Mouse (Mus musculus) large intestine, adult 2 months (tissue): Measurements from ENCODE around the gene Cpb1. TPM values are rescaled to one million over a fixed set of nuclear protein-coding genes. Genes with fewer than 3 reads are reported as not detected.
A peak's percentile ranks its signal among the peaks of the same experiment; 100 is the strongest.

Source experiments
- DNase-seq: peaks from one replicate; pipeline ENCODE4 v3.0.0-alpha.2; 2012; ENCODE audit warnings: low read depth, low spot score
- WGBS: fragments of 180-500 bp; shearing (Covaris S2); methylation state at CpG from one replicate; pipeline ENCODE4 v1.1.7; 2018; 5-methylcytosine and 5-hydroxymethylcytosine counted together
- polyA plus RNA-seq: library from polyadenylated mRNA; depleted of rRNA; stranded (reverse); fragments of >200 nt; gene quantifications from 2 replicates; pipeline ENCODE4 v1.2.3, GENCODE M21; 2012; rRNA removed

Gene Cpb1
- polyA plus RNA-seq = 0.14 TPM in 2 replicates

DNA sequence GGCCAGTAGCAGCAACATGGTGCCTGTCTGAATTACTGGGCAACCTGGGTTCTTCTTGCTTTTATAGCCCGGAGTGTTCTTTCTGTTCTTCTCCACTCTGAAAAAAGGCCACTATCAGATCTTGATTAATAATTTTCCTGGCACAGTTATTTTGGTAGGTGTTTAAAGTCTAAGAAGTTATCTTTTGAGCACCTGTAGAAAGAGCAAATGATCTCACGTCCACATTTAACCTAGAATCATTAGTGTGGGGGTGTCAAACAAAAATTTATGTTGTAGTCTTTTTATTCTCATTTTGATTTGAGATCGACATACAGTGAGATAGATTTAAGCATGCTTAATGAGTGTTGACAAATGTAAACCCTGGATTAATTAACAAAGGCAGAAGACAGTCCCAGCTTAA lies at the start of gene Cpb1:
Gene Cpb1, minus strand, starts transcription at position 101 of the 400 bp plus-strand sequence.
- 90% methylated on average over 3 of the region's 3 CpGs for WGBS
- DNase-seq = no peak

DNA sequence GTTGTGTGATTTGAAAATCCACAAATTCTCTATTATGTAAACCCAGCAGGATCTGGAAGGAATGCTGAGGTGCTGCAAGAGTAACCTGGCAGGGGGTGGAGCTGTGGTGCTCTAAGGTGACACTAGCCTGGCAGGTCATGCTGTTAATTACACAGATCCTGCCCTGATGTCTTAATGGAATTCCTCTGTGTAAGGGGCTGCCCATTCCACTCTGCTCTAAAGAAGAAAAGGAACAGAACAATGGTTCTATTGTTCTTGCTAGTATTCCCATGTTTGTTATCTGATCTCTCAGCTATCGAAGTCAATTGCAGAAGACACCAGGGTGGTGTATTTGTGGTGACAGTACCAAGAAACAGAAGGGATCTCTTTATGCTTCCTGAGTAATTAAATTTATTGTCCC lies 41.7 kb upstream of the Cpb1 start:
- no peak for DNase-seq
- 19% methylated on average over 1 of the region's 1 CpGs for WGBS

DNA sequence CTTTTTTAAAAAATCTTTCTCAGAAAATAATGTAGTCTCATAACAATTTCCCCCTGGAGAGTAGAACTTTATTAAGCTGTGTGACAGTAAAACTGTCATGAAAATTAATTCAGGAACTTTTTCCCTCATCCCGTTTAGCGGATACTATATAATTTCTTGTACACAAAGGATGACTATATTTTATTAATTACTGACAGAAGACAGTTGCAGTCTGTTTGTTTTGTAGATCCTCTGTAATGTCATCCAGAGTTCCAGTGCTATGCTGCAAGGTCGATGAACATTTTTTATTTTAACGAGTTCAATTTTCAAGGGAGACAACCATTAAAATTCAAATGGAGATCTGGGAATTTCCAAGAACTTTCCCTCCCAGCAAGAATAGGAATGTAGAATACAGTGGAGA lies 33.6 kb upstream of the Cpb1 start:
- no peak for DNase-seq
- 47% methylated on average over 4 of the region's 4 CpGs for WGBS

DNA sequence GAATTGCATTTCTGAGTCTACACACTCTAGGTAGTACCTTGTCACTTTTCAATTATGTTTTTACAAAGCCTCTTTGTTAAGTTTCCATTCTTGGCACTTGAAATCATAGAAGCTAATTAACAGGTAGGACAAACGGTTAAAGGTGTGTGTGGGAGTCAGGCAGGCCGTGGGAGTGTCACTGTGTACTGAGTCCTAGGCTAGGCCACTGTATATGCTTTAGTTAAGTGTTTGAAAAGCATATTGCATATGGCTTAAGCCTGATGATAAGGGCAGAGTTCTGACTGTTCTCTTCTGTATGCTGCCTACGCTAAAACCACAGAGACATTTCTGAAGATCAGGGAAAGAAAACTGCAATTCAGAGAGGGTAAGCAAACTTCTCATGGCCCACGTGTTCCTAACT lies 31.7 kb upstream of the Cpb1 start:
- 34% methylated on average over 4 of the region's 4 CpGs for WGBS
- DNase-seq = no peak

DNA sequence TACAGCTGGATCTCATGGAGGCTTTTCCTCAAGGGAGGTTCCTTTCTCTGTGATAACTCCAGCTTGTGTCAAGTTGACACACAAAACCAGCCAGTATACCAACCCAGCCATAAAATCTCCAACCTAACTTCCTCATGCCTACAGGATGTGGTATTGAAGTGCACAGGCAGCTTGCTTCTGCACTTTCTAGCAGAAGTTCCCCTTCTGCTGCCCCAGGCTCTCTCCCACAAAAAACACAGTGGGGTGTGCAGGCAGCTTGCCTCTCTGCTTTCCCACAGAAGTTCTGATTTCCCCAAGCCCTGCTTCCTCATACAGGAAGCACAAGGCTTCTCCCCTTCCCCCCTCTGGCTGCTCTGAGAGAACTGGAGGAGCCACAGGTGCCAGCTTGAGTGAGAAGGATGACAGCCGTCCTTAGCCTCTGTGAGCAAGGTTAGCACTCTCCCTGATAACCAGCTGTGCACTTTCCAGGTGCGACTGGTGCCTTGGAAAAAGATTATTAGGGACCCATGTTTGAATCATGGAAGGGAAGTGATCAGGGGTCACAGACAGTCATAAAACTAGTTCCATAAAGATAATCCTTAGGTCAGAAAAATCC lies 29.3 kb upstream of the Cpb1 start:
- WGBS = 11% methylated on average over 2 of the region's 2 CpGs
- DNase-seq = no peak

DNA sequence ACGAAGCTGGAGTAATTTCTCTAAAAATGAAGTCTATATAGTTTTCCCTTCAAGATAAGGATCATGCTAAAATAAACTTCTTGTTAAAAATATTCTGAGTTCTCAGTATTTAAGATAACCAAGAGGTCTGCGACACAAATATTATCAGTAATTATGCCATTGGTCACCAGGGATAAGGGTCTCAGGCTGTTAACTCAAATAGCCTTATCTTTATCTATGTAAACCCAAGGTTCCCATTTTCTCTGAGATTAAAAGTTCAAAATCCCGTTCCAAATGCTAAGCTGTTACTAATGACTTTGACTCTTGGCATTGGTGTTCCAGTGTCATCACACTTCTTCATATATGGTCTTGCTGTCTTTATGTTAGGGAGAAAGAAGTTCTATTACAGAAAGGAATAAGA lies 20.0 kb upstream of the Cpb1 start:
- no peak for DNase-seq
- WGBS = 81% methylated on average over 3 of the region's 3 CpGs

DNA sequence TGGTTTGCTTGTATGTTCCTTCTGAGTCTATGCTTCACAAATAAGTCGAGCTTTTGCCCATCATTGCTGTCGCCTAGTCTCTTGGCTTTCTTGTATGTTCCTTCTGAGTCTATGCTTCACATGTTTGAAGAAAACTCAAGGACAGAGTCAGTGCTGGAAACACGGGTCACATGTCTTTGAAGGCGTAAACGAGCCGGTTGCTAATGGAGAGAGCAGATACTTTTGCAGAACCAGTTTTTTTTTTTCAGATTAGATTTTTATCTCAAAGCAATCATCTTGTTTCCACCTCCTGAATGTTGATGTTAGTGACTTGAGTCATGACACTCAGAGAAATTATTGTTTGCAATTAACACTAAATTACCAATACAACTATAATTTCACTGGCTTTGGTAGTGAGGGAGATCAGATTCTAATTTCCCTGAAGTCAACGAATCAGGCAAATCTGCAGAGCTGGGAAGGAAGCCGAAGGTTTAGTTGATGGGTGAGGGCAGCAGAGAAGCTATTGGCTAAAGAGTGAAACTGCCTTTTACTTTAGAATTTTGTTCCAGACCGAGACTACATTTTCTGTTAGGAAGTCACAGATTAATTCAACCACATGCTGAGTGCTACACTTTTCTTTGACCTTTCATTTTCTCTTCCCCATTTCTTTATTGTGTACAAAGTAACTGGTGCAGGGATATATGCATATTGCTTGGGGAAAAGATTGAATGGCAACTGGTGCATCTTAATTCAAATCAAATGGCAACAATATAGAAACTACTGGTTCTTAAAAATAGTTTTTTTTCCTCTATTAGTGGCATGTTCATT lies 19.2 kb upstream of the Cpb1 start:
- DNase-seq = no peak
- WGBS = 80% methylated on average over 9 of the region's 9 CpGs

DNA sequence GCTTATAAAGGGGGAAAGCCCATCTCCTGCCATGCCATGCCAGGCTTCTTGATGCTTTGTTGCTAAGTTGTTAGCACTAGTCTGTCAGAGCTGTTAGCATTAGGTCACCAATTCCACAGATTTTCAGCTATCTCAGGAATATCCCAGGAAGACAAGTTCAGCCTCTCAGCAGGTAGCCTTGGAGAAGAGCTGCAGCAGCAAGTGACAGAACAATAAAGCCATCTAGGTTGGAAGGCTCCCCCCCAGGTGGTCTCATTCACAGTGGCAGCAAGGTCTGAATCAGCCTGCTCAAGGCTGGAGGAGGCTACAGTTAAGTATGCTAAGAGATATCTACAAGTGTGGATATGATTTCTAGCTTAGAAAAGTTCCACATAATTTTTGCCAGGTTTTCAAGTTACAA lies 15.8 kb upstream of the Cpb1 start:
- no peak for DNase-seq

DNA sequence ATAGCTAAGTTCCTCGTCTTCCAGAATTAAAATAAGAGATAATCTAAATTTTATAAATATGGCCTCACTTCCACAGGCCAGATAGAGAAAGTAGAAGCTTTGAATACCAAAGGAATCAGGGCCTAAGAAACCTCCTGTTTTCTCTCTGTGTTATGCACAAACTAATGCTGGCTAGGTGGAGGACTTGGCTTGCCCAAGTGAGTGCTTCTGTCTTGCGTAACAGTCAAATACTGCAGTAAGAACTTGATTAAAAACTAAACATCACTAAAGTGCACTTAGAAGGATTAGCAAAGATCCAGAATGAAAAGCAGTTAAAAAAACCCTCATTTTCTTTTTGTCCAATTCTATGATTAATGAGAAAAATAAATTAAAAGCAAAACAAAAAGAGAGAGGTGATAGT lies 13.2 kb upstream of the Cpb1 start:
- 80% methylated on average over 2 of the region's 2 CpGs for WGBS
- no peak for DNase-seq

DNA sequence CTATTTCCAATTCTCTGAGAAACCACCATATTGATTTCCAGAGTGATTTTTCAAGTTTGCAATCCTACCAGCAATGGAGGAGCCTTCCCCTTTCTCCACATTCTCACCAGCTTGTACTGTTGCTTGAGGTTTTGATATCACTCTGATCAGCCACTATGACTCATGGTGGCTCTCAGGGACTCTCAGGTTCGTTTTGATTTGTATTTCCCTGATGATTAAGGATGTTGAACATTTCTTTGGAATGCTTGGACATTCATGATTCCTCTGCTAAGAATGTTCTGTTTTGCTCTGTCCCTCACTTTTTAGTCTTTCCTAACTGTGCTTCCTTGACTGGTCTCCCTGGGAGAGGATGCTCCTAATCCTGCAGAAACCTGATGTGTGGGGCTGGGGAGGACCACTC lies 6.3 kb upstream of the Cpb1 start:
- 33% methylated on average over 1 of the region's 1 CpGs for WGBS

DNA sequence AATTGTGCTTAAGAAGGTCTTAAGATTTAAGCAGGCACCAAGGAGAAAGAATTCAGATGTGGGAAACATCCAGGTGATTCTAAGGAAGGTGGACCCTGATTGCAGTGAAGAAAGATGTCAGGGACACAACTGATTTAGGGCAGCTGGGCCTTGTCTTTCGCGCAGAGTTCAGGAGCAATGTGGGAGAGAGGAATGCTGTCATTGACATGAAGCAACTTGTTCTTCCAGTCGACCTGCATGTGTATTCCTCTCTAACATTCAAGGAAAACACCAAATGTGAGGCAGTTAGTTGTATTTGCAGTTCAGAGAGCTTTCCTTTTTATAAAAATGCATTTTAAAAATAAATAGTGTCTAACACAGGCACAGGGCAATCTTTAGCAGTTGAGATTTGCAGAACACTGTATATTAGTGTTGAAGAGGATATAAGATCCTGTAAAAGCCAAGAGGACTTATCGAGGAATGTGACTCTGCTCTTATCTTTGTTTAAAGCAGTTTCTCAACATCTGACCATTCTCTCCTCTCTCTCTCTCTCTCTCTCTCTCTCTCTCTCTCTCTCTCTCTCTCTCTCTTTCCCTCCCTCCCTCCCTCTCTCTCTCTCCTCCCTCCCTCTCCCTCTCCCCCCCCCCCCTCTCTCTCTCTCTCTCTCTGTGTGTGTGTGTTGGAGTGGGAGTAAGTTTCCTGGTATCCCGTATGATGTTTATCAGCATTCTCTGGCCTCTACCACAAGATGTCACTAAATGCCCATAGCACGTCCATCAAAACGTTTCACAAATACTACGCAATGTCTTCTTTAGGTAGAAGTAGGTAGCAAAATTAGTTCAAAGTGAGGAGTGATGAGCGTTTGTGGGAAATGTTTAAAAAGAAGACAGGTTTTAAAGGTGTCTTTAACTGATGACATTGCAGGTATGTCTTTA lies 20.7 kb downstream of the Cpb1 start:
- WGBS = 33% methylated on average over 9 of the region's 9 CpGs
- peak; percentile 7 for DNase-seq

More for the DNA sequence above, 6.3 kb upstream of the Cpb1 start:
- no peak for DNase-seq

DNA sequence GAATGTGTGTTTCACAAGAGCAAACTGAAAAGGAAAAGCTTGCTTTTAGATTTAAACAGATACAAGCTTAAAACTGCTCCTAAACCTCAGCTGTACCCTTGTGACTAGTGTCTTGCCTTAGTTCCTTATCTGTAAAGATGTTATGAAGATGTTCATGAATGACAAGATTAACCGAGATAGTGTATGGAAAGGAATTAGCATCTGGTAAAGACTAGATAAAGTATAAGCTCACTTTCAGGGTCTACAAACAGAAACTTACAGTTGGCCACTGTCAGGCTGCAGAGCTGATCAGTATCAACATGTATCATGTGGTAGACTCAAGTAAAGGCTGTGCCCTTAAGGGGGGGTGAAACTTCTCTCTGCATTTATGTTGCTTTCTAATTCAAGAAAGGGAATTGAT lies 31.6 kb downstream of the Cpb1 start:
- WGBS = 76% methylated on average over 1 of the region's 1 CpGs
- DNase-seq = no peak

DNA sequence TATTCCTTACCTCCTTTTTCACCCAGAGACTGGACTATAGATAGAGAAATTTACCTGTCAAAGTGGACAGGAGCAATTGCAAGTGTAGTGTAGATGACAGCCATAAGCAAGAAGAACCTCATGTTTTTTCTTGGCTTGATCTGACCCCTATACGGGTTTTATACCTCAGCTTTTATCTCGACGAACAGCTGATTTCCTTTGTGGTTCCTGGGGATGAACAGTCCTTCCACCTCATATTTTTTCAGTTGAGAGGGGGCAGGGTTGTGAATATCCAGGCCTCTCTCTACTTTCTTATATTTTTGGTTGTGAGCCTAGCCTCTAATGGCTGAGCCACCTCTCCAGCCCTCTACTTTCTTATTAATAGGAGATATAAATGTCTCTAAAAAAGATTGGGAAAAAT lies 33.5 kb downstream of the Cpb1 start, which contains the start of gene Cpa3:
Gene Cpa3, minus strand, starts transcription at position 132 of the 400 bp plus-strand sequence.
- DNase-seq = no peak
- WGBS = 72% methylated on average over 3 of the region's 3 CpGs

DNA sequence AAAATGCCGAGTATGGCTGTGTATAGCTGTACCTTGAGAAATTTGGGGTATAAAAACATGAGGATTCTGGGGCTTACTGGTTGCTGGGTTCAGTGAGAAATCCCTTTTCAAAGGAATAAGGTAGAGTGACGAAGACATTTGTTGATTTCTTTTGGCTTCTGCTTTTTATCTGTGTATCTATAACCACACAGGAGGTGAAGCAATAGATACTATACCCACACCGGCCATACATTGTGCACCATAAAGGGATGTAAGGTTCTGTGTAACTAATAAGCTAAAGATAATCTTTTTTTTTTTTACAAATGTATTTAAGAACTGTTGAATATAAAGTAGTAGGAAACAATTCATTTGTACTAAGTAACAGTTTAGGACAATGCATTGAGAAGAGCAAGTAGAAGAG lies 35.8 kb downstream of the Cpb1 start:
- DNase-seq = no peak
- 77% methylated on average over 3 of the region's 3 CpGs for WGBS

DNA sequence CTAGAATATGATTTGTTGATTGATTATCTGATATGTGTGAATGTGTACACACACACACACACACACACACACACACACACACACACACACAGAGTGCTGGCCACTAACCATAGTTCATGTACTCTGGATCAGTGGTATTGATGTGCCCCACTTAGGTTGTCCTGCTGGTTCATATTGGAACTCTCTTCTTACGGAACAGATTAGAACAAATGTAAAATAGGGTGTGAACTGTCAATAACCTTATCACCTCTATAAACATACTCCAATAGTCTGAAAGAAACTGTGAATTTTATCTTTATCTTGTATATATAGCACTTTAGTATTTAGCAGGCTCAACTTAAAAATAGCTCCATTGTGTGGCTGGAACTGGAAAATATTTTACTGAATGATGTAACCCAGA lies 38.6 kb downstream of the Cpb1 start:
- DNase-seq = no peak
- WGBS = 26% methylated on average over 1 of the region's 1 CpGs

DNA sequence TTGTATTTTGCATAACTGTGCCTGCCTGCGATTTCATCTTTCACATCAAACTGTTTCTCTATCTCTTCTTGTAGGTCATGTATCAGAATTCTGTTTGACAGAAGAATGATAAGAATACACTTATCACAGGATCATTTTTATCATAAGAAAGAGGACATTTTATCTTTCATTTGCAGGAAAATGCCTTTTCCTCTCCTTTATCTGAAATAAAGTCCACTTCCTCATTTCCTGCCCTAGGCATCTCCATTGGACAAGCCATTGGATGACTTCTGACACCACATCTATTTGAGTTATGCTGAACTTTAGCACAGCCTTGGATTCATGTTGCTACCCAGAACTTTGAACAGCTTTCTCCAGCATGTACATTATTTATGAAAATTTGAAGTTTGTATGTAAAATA lies 46.5 kb downstream of the Cpb1 start:
- WGBS = 84% methylated on average over 1 of the region's 1 CpGs
- no peak for DNase-seq

DNA sequence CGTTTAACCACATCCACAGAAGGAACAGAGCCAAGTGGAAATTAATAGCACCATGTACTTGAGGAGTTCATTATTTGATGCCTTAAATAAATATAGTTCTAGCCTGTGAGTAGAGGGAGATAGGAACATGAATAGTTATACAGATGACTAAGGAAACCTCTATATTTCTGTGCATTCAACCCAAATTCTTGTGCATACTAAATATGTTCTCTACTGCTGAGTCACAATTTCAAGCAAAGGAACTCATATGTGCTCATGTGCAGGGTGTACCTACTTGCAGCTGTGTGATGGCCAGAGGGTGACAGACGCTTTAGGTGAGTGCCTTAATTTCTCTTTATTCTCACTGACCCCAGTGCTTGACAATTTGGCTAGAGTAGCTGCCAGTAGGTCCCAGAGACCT lies 50.1 kb downstream of the Cpb1 start:
- WGBS = 72% methylated on average over 2 of the region's 2 CpGs
- DNase-seq = no peak

DNA sequence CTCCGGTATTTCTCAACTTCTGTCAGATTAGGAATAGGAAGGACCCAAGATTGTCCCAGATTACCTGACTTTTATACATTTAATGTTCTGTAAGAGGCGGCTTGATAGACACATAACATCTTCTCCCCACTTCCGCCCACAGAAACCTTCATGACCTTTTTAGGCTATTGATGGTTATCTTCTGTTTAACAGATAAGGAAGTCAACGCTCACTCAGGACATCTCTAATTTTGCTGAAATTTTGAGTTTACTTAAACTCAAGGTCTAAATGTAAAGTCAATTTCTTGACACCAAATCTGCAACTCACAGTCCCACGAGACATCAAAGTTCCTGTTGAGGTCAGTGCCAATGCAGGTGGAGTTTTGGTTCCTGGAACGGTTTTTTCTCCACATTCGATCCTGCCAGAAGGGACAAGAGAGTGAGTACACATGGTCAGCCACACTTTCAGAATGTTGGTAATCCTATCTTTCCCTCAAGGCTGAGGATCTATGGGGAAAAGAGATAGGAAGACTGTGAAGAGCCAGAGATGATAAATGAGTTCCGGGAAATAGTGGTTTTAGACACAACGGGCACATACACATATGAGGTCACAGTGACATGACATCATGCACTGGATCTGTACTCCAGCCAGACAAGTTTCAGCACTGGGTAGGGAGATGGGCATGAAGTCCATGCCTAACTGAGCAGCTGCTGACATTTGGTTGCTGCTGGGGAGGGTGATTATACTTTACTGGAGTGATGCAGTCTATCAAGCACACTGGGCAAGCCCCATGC lies 52.4 kb downstream of the Cpb1 start:
- DNase-seq = no peak
- WGBS = 76% methylated on average over 9 of the region's 9 CpGs

DNA sequence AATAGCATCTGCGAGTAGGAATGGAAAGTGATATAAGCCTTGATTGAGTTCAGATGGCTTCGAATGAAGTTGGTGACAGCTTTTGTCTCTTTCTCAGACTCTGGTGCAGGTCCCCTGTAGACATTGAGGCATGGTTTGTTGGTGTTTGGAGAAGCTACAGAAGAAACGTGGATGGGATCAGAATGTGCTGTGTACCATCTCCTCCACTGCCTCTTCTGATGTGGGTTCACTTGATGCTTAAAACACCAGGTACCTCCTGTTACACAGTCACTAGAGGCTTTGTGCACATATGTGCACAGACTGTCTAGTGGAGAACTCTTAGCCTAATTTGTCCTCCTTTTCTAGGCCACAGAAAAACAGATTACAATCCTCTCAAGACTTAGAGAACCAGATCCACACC lies 53.4 kb downstream of the Cpb1 start:
- no peak for DNase-seq
- 72% methylated on average over 3 of the region's 3 CpGs for WGBS

DNA sequence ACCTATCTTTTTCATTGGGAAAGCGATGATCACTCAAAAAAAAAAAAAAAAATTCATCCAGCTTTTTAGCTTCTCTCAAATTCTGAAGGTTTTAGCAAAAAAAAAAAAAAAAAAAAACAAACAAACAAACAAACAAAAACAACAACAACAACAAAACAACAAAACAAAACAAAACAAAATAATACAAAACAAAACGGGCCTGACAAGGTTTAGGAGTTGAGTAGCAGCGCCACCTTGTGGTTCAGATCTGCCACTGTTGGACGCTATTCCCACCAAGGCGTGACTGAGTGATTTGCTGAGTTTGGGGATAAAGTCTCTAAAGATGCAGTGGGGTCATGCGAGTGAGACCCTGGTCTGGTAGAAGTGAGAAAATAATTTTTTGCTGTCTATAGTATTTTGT lies 76.7 kb downstream of the Cpb1 start:
- 21% methylated on average over 6 of the region's 6 CpGs for WGBS
- peak; percentile 14 for DNase-seq
